Mouse (Mus musculus) monocyte, adult 2 months (primary cell): ENCODE results near the gene Rps29.

Experiments
- DNase-seq, 2 experiments: peaks; one replicate each; pipeline ENCODE4 v3.0.0; 2022; ENCODE audit warnings: low spot score in 2 of 2, low read depth in 1 of 2

Rps29 gene

DNA sequence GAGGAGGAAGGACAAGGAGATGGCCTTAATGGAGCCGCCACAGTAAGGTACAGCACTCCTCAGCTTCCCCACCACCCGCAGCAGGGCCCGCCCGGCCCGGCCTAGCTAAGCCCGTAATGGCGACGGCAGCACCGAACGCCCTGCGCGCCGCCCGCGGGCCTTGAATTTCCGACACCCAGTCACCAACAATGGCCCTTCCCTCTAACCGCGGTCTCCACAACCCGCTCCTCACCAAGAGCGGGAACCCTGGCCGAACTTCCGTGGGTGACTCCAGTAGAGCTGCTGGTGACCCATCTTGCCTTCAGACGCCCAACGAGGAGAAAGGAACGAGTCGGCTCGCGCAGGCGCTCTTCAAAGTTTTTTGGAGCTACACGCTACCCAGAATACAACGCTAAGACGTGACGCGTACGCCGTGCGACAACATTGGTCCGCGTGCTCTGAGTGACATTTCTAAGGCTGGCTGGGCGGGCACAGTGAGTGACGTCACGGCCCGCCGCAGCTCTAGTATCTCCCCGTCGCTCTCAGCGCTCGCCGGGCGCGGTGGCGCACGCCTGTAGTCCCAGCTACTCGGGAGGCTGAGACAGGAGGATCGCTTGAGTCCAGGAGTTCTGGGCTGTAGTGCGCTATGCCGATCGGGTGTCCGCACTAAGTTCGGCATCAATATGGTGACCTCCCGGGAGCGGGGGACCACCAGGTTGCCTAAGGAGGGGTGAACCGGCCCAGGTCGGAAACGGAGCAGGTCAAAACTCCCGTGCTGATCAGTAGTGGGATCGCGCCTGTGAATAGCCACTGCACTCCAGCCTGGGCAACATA lies at the start of gene Rps29:
Gene Rps29, minus strand, starts transcription at position 422 of the 813 bp plus-strand sequence.
- peak; percentile 95 for DNase-seq

DNA sequence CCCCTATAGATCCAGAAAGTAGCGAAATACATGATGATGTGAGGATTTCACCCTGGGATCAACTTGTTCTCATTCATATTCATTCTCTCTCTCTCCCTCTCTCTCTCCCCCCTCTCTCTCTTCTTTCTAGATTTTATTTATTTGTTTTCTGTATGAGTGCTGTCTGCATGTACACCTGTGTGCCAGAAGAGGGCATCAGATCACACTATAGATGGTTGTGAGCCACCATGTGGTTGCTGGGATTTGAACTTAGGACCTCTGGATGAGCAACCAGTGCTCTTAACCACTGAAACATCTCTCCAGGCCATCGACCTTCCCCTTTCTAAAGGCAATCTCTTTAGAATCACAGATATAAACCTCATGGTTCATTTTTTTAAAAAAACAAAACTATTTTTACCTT lies 49.5 kb upstream of the Rps29 start:
- no peak for DNase-seq

DNA sequence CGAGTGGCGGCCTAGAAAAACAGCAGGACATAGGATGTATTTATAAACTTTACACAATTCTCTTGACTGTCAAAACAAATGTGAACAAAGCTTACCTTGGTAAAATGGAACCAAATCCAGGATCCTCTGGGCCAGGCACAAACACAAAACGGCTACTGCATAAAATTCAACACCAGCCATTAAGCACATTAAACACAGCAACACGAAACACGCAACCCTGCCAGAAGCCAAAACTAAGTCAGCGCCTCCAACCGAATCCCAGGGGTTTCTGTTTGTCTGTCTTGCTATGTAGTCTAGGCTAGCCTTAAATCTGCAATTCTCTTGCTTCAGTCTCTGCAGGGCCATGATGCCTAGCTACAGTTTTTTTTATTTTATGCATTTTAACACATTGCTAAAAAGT lies 48.9 kb upstream of the Rps29 start:
- no peak for DNase-seq

DNA sequence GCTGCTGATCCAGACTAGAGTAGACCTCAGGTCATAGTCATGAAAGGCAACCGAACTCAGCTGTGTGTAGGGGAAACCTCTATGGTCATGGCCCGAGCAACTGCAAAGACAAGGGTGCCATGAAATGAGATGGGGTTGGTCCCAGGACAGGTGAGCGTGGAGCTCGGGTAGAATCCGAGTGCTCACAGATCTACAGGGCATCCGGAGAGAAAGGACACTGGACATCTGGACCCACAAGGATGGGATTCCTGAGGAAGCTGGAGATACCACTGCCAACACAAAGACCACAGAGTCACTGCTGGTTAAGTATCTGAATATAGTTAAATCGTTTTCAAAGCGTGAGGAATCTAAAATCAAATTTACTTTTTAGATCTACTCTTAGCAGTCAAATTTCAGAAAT lies 48.4 kb upstream of the Rps29 start:
- no peak for DNase-seq

DNA sequence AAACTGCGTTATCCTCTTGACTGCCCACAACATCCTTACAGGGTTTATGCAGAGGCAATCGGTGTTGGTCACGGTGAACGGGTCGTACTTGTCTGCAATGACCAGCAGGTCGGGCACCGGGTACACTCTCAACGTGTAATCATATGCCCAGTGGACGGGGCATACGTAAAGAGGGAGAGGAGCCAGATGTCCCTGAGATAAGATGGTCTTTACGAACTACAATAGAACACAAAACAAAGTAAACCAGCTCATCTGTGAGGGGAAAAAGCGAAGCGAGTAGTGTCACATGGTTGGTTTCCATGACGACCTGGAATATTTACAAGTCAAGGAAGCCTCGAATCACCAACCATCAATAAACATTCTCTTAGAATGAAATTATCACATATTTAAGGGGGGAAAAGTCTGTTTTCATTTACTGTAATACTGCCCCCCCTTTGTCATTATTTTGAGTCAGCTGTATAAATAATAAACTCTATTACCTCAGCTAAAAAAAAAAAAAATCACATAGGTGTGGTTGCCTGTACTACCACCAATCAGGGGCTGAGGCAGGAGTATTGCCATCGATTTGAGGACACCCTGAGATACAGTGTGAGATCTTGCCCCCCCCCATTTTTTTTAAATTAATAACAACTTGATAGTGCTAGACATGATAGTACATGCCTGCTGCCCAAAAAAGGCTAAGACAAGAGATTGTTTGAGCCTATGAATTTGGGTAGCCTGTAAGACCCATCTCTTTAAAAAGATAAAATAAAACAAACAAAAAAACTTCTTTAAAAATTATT lies 45.3 kb upstream of the Rps29 start, which contains the start of gene Gm49384:
Gene Gm49384, minus strand, starts transcription at position 216 of the 782 bp plus-strand sequence.
- no peak for DNase-seq

DNA sequence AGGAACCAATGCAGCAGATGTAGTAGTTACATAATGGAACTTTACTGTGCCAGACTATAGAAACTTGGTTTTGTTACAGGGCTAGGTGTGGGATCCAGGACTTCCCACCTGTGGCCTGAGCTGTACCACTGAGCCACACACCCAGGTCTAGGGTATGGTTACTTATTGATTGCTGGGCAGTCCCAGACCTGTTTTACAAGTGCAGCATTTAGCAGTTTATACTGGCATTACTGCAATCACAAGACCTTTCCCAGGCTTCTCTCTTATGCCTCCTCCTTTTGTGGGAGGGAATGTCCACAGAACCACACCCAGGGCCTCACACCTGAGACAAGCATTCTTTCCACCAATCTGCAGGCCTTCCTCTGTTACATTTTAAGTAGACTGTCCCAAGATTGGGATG lies 40.0 kb upstream of the Rps29 start:
- no peak for DNase-seq

DNA sequence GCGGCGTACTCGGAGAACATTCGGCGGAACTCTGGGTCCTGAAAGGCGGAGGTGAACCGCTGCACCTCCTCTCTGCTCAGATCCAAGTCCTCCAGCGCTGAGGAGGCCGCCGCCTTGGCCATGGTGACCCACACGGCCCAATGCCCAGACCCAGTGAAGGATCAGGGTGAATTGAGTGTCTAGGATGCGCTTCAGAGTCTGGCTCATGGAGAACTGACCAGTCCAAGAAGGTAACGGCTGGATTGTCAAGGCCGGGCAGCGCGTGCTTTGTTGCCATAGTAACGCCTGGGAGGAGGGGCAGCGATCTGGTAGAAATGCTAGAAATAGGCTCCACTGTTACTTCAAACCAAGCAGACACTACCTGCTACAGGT lies 39.2 kb upstream of the Rps29 start, which contains the start of gene Dnaaf2:
Gene Dnaaf2, minus strand, starts transcription at position 266 of the 372 bp plus-strand sequence.
- DNase-seq, result no peak

DNA sequence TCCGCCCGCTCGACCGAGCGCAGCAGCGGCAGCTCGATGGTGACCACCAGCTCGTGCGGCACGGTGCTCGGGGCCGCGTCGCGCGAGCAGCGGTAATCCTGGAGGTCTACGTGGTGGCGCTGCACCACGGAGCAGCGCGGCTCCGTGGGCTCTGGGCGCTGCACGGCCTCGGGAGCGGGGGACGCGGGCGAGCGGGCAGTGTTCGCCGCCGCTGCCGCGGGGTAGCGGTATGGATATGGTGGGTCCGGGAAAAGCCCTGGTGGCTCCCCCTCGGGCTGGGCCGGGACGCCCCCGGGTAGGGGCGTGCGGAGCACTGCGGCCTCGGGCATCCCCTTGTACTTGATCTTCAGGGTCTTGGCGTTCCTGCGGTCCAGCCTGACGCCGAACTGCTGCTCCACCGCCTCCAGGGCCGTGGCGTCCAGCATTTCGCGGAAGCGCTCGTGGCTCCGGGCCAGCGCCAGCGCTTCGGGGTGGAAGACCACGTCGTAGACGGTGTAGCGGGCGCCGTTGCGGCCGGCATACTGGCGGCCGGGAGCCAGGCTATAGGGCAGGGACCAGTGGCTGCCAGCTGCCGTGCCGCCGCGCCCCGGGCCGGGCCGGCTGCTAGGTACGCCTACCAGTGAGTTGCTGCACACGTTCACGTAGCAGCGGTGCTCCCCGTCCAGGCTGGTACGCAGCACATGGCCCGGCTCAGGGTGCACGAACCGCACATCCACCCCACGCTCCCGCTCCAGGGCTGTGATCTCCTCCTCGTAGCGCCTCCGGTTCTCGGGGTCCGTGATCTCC lies 38.6 kb upstream of the Rps29 start:
- peak in 1 of 2 experiments; percentile 41 for DNase-seq

DNA sequence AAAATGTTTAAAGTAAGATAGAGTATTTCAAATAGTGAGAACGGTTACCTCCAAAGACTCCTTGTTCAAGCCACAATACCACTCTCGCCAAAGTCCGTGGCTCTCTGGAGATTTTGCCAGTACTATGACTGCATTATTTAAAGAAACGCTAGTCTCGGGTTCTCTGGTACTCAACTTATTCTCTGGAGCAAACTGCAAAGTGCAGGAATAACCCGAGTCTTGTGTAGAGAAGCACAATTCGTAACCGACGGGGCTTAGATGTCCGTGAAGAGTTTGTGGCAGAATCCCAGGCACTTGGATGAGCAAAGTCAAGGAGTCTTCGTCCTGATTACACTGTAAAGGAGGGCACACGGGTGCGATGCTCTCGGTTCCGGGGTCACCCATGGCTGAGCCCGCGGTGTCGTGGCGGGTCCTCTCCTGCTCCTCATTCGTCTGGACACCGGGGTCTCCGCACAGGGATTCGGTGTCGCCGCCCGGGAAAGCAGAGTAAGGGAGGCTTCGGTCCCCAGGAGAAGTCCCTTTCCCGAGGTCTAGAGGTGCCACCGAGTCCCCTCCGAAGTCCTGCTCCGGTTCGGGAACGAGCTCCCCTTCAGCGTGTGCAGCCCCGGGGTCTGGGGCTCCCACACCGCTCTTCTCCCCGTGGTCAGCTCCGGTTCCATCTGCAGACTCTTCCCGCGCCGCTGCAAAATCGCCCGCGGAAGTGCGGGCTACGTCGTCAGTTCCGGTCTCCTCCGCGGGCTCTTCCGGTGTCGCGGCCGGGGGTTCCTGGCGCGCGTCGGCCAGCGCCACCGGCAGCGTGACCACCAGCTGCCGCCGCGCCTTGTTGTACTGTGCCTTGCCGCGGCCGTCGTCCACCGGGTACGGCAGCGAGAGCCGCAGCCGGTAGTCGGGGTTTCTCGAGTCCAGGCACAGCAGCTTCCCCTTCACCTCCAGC lies 37.7 kb upstream of the Rps29 start, which contains the start of gene Gm49383:
Gene Gm49383, minus strand, starts transcription at position 661 of the 934 bp plus-strand sequence.
- DNase-seq, result peak in 1 of 2 experiments; percentile 34

DNA sequence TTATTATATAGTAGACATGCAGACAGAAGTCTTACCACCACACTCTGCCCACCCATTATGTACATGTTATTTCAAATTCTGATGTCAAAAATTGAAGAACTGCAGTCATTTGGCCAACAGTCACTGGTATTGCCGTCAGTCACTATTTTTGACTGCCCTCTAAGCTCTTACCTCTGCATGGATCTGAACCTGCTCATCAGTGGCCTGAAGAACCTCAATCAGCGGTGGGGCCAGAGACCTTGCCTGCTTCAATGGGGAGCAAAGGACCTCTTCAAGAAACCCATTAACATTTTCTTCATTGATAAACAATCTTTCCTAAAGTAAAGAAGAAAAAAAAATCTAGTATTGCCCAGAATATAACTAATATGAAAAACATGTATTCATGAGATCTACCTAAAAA lies 33.7 kb upstream of the Rps29 start:
- no peak for DNase-seq

DNA sequence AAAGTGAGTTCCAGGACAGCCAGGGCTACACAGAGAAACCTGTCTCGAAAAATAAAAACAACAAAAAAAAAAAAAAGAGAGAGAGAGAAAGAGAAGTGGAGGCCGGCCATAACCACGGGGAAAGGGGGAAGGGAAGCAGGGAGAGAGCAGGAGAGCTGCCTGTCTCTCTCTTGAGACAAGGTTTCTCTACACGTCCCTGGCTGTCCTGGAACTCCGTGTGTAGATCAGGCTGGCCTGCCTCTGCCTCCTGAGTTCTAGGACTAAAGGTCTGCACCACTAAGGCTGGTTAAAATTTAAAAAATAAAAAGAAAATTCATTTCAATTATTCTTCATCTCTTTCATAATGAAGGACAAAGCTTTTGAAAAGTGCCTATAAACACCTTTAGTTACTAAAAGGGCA lies 32.4 kb upstream of the Rps29 start:
- no peak for DNase-seq

DNA sequence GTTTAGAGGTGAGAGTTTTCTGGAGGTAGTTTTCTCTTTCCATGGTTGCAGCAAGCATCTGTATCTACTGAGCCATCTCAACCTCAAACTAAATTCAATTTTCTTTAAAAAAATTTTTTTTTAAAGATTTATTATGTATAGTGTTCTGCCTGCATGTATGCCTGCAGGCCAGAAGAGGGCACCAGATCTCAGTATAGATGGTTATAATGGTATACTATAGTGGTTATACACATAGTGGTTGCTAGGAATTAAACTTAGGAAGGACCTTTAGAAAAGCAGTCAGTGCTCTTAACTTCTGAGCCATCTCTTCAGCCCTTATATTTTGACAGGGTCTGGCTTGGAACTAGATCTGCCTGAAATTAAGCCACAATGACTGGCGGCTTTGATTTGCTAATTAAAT lies 31.5 kb upstream of the Rps29 start:
- DNase-seq, result no peak

DNA sequence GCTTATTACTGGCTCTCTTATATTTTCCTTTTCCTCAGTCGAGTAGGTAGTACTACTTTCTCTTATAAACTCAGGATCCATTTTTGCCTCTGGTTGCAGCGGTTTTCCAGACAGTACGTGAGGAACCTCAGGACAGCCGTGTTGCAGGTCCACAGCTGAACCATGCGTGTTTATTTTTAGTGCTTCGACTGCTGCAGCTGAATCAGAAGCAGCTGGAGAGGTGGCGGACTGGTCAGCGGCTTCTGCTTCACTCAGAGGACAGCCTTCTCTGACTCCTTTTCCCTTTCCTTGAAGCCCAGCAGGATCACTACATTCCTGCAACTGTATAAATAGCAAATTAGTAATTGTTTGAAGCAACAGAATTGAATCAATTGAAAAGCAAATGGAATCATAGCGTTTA lies 31.1 kb upstream of the Rps29 start:
- DNase-seq, result no peak

DNA sequence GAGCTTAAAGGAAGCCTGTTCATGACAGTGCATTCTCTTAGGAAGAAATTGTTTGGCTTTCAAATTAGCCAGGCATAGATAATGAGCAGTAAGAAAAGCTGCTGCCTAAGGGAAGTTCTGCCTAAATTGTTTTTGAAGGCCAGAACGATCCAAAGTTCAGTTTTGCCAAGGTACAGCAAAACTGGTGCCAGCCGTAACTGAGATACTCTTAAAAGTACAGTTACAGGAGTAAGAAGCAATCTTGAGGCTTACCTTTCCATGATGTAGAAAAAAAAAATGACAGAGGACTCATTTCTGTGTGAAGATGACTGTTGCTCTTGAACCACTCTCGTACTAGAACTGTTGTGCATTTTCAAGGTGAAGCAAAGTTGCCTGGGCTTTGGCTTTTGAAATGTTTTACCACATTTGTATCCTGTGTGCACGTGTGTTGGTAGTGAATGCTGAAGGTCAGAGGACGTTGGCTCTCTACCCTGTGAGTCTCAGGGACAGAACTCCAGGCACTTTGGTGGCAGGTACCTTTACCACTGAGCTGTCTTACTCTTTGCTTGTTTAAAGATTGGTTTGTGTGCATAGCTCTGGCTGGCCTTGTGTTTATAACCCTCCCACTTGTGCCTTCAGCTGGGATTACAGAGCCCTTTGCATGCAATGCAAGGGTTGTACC lies 28.0 kb upstream of the Rps29 start:
- DNase-seq, result no peak

DNA sequence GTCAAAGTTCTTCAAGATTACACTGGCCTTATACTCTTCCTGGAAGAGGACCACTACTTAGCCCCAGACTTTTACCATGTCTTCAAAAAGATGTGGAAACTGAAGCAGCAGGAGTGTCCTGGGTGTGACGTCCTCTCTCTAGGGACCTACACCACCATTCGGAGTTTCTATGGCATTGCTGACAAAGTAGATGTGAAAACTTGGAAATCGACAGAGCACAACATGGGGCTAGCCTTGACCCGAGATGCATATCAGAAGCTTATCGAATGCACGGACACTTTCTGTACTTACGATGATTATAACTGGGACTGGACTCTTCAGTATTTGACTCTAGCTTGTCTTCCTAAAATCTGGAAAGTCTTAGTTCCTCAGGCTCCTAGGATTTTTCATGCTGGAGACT lies 26.4 kb upstream of the Rps29 start:
- no peak for DNase-seq

DNA sequence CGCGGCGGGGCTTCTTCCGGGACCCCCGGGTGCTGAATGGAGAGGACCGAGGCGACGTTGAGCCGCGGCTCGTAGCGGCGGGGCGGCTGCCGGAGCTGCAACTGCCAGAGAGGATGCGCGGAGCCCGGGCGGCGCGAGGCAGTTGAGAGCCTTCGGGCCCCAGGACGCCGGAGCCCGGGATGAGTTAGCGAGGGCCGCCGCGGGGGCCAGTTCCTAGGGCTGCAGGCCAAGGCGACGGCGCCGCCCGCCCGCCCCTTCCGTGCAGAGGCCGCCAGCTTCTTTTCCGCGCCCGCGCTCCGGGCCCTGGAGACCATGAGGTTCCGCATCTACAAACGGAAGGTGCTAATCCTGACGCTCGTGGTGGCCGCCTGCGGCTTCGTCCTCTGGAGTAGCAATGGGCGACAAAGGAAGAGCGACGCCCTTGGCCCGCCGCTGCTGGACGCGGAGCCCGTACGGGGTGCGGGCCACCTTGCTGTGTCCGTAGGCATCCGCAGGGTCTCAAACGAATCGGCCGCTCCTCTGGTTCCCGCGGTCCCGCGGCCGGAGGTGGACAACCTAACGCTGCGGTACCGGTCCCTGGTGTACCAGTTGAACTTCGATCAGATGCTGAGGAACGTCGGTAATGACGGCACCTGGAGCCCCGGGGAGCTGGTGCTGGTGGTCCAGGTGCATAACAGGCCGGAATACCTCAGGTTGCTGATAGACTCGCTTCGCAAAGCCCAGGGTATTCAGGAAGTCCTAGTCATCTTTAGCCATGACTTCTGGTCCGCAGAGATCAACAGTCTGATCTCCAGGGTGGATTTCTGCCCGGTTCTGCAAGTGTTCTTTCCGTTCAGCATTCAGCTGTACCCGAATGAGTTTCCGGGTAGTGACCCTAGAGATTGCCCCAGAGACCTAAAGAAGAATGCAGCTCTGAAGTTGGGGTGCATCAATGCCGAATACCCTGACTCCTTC lies 25.6 kb upstream of the Rps29 start:
- peak in 1 of 2 experiments; percentile 40 for DNase-seq

DNA sequence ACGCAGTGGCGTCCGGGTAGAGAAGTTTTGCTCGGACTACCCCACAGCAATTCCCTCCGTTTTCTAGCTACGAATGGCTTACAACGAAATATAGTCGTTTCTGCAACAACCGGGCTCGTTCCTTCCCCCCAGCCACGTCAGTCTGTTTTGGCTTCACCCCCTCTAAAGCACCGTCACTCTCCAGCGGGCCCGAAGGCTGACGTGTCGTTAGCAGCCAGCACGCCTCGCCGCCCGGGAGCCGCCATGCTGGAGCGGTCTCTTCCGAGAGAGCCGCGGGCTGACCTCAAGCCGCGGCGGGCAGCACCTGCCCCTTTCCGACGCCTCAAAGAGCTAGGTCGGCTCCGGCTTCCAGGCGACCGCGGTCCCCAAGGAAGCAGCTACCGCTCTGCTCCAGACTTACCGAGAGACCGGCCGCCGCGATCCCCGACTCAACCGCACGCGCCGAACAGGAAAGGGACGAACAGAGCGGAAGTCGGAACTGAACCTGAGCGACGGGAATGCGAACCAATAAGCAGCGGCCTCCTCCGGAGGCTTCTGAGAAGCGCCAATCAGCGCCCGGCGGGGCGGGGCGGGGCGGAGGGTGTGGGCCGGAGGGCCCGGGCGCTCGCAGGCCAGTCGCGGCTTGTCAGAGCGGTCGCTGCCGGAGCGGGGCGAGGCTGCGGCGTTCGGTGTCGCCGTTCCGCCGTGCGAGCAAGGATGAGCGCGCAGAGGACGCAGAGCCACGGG lies 24.8 kb upstream of the Rps29 start, which contains the start of the genes Rpl36al and Mgat2:
Gene Rpl36al, minus strand, starts transcription at position 501 of the 726 bp plus-strand sequence.
Gene Mgat2, plus strand, starts transcription at position 575 of the 726 bp plus-strand sequence.
- DNase-seq, result peak; percentile 89 to 94

DNA sequence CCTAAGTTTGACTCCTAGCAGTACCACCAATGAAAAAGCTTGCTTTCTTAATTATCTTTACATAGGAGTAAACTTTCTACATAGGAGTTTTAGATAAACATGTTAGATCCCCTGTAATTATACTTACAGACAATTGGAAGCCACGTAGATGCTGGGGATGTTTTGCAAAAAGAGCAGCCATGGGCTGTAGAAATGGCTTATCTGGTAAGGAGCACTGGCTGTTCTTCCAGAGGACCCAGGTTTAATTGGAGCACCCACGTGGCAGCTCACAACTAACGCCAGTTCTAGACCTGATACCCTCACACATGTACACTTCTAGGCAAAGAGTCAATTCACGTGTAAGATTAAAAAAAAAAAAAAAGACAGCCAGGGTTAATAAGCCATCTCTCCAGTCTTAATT lies 22.8 kb upstream of the Rps29 start:
- DNase-seq, result no peak
